In the genomic region with DNA sequence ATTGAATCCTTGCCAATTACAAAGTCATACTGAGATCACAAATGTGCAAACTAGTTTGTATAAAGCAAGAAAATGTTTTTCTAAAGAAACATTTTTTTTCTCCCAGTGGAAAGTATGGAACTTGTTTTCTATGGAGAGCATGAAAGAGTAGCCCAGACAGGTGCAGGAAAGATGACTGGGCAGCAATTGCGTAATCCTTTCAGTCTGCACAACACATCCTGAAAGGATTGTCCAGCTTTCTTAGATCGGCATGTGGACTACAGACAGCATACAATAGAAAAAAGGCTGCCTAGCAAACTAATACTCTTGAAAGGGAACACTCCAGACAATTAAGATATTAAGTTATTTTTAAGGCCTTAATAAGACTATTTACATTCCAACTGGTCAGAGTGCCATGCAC, we compare ENCODE assay signal across 29 mouse cellular contexts.
DNase-seq lines count a peak whose midpoint lies in the region; ATAC-seq and TF ChIP-seq lines count a peak whose summit lies in the region.
"Had no signal": no experiment of that assay in that cellular context is flagged by ENCODE, and none has a peak within 500 bp of the region (broad histone marks: within the 10 kb centered on the region; RNA-seq: fewer than 3 reads in every experiment).

No protein-coding gene starts in this region.

- H3K36me3 ChIP-seq in lung, embryonic 14.5 days (ENCODE audit: insufficient read depth): no peaks in the 10 kb centered on the region
- H3K36me3 ChIP-seq in midbrain, embryonic 11.5 days (ENCODE audit: control insufficient read depth, insufficient read depth, low read length): no peaks in the 10 kb centered on the region
- no peaks in the 10 kb centered on the region for H3K36me3 ChIP-seq in midbrain, embryonic 14.5 days (ENCODE audit: control insufficient read depth, insufficient read depth, low read length)
- H3K36me3 ChIP-seq in C2C12 (ENCODE audit: control insufficient read depth, insufficient read depth): no peaks in the 10 kb centered on the region
- H3K36me3 ChIP-seq in myocyte (ENCODE audit: control insufficient read depth, insufficient read depth): no peaks in the 10 kb centered on the region
- H3K36me3 ChIP-seq: forebrain, embryonic 12.5 days; forebrain, embryonic 15.5 days; heart, embryonic 10.5 days; heart, embryonic 13.5 days had no signal

- no peaks in the 10 kb centered on the region for H3K9me3 ChIP-seq in lung, embryonic 14.5 days (ENCODE audit: low read depth, low read length)
- no peaks in the 10 kb centered on the region for H3K9me3 ChIP-seq in midbrain, embryonic 11.5 days (ENCODE audit: control insufficient read depth, low read length)
- H3K9me3 ChIP-seq in midbrain, embryonic 14.5 days (ENCODE audit: control insufficient read depth, low read length): no peaks in the 10 kb centered on the region
- H3K9me3 ChIP-seq: forebrain, embryonic 12.5 days; forebrain, embryonic 15.5 days; heart, embryonic 10.5 days; heart, embryonic 13.5 days had no signal

- H3K4me1 ChIP-seq in lung, embryonic 14.5 days (ENCODE audit: insufficient read depth): no peaks in the 10 kb centered on the region
- H3K4me1 ChIP-seq in midbrain, embryonic 11.5 days (ENCODE audit: control insufficient read depth, insufficient read depth, low read length): no peaks in the 10 kb centered on the region; the same call in 1 of the 2 replicates
- H3K4me1 ChIP-seq in midbrain, embryonic 14.5 days (ENCODE audit: control insufficient read depth, insufficient read depth, low read length): no peaks in the 10 kb centered on the region
- H3K4me1 ChIP-seq: forebrain, embryonic 15.5 days had no signal

- TF ChIP-seq CTCF in lung, embryonic 14.5 days (IDR thresholded peaks at IDR 0.05; ENCODE audit: low read depth): no peak
- no peak for TF ChIP-seq CTCF in C2C12 (IDR thresholded peaks at IDR 0.05; ENCODE audit: control insufficient read depth, insufficient read depth, insufficient read length)

- H3K4me2 ChIP-seq in lung, embryonic 14.5 days: no peak overlapping the region
- H3K4me2 ChIP-seq in midbrain, embryonic 11.5 days: no peak overlapping the region
- H3K4me2 ChIP-seq in midbrain, embryonic 14.5 days (ENCODE audit: low read length): no peak overlapping the region
- no peak overlapping the region for H3K4me2 ChIP-seq in myocyte (ENCODE audit: low read depth)
- H3K4me2 ChIP-seq: forebrain, embryonic 12.5 days; forebrain, embryonic 15.5 days; heart, embryonic 13.5 days; hindbrain, embryonic 14.5 days had no signal

- no peaks in the 10 kb centered on the region for H3K27me3 ChIP-seq in lung, embryonic 14.5 days (ENCODE audit: insufficient read depth, low read length)
- no peaks in the 10 kb centered on the region for H3K27me3 ChIP-seq in midbrain, embryonic 11.5 days (ENCODE audit: control insufficient read depth, insufficient read depth, low read length)
- no peaks in the 10 kb centered on the region for H3K27me3 ChIP-seq in midbrain, embryonic 14.5 days (ENCODE audit: control insufficient read depth, insufficient read depth, low read length)
- peaks cover 20% of the 10 kb centered on the region for H3K27me3 ChIP-seq in C2C12 (ENCODE audit: control insufficient read depth, insufficient read depth, insufficient read length)
- H3K27me3 ChIP-seq in myocyte (ENCODE audit: control insufficient read depth, insufficient read depth, insufficient read length): peaks cover 19% of the 10 kb centered on the region
- H3K27me3 ChIP-seq: forebrain, embryonic 12.5 days; heart, embryonic 13.5 days; Patski had no signal

- H3K79me3 ChIP-seq in C2C12 (ENCODE audit: low read depth): no peaks in the 10 kb centered on the region

- no peak overlapping the region for H3K9ac ChIP-seq in lung, embryonic 14.5 days
- H3K9ac ChIP-seq in midbrain, embryonic 11.5 days (ENCODE audit: low read length): no peak overlapping the region
- H3K9ac ChIP-seq in midbrain, embryonic 14.5 days (replicated peaks; ENCODE audit: low read length): no peak overlapping the region
- H3K9ac ChIP-seq: forebrain, embryonic 12.5 days; forebrain, embryonic 15.5 days; heart, embryonic 13.5 days; hindbrain, embryonic 14.5 days had no signal

- H3K27ac ChIP-seq in lung, embryonic 14.5 days (ENCODE audit: low read depth): no peak overlapping the region
- no peak overlapping the region for H3K27ac ChIP-seq in midbrain, embryonic 11.5 days (ENCODE audit: low read depth, low read length)
- H3K27ac ChIP-seq in midbrain, embryonic 14.5 days (replicated peaks; ENCODE audit: low read depth, low read length): no peak overlapping the region
- H3K27ac ChIP-seq: forebrain, embryonic 12.5 days; forebrain, embryonic 15.5 days; heart, adult 2 months; heart, embryonic 10.5 days; heart, embryonic 13.5 days; hindbrain, embryonic 14.5 days; hindbrain, postnatal 0 days had no signal

- no peak for TF ChIP-seq POLR2A in myocyte (IDR thresholded peaks at IDR 0.05; ENCODE audit: insufficient read length, low read depth)

- no peak for ATAC-seq in lung, embryonic 14.5 days (ENCODE audit: insufficient read depth)
- no peak for ATAC-seq in midbrain, embryonic 11.5 days (ENCODE audit: low FRiP score)
- no peak for ATAC-seq in midbrain, embryonic 14.5 days (ENCODE audit: low FRiP score, low TSS enrichment)
- ATAC-seq in CD4-positive, CD25-positive, alpha-beta regulatory T cell, adult 4 months: no peak
- ATAC-seq: forebrain, embryonic 15.5 days; hindbrain, postnatal 0 days; inflammation-experienced regulatory T-cells, adult 6 months; Patski had no signal

- H3ac ChIP-seq in C2C12 (ENCODE audit: control insufficient read depth, insufficient read length, low read depth): no peak overlapping the region
- no peak overlapping the region for H3ac ChIP-seq in myocyte (ENCODE audit: control insufficient read depth, insufficient read length)

- 68% methylated on average over 2 of the region's 2 CpGs for WGBS in lung, embryonic 14.5 days
- 68% methylated on average over 2 of the region's 2 CpGs for WGBS in midbrain, embryonic 11.5 days
- 51% methylated on average over 2 of the region's 2 CpGs for WGBS in midbrain, embryonic 14.5 days

- H3K79me2 ChIP-seq in C2C12 (ENCODE audit: control insufficient read depth, insufficient read depth) (no peaks in the 10 kb centered on the region), myocyte (ENCODE audit: control insufficient read depth, insufficient read depth) (no peaks in the 10 kb centered on the region)

- H3K4me3 ChIP-seq in lung, embryonic 14.5 days (ENCODE audit: low read depth, low read length): no peak overlapping the region
- no peak overlapping the region for H3K4me3 ChIP-seq in midbrain, embryonic 11.5 days (ENCODE audit: low read depth, low read length)
- no peak overlapping the region for H3K4me3 ChIP-seq in midbrain, embryonic 14.5 days (replicated peaks; ENCODE audit: low read depth, low read length)
- H3K4me3 ChIP-seq in C2C12 (ENCODE audit: insufficient read depth, poor library complexity, severe bottlenecking): no peak overlapping the region
- H3K4me3 ChIP-seq in myocyte: no peak overlapping the region
- H3K4me3 ChIP-seq: erythroblast, embryonic 14.5 days; forebrain, embryonic 12.5 days; forebrain, embryonic 15.5 days; heart, adult 2 months; heart, embryonic 10.5 days; heart, embryonic 13.5 days had no signal

- peak; percentile 19 for DNase-seq in lung, embryonic 14.5 days
- no peak for DNase-seq in lung, postnatal 36 days
- peak; percentile 59 for DNase-seq in midbrain, embryonic 11.5 days (ENCODE audit: low spot score, missing footprints)
- no peak for DNase-seq in midbrain, embryonic 14.5 days
- no peak for DNase-seq in cerebellum, postnatal 25 days
- DNase-seq: adrenal gland, postnatal 10 days; adrenal gland, postnatal 36 days; B cell, adult 2 months; cerebellum, adult 18-20 months; cerebellum, adult 9-10 months; cerebellum, postnatal 14 days; embryo, embryonic 11 days; gastrocnemius, postnatal 10 days; gastrocnemius, postnatal 36 days; heart, adult 2 months; heart, postnatal 14 days; heart, postnatal 4 days had no signal

TF ChIP-seq in C2C12, 6 proteins besides CTCF, POLR2A, EP300 and RAD21:
- TF ChIP-seq MYOG (IDR thresholded peaks at IDR 0.05; ENCODE audit: control insufficient read depth, extremely low read depth, insufficient read length): no peak
- TF ChIP-seq FOSL1 (IDR thresholded peaks at IDR 0.05; ENCODE audit: insufficient read depth, low read length, poor library complexity, severe bottlenecking): no peak
- no peak for TF ChIP-seq MAX (IDR thresholded peaks at IDR 0.05)
- peak; percentile 88 for TF ChIP-seq CEBPB (IDR thresholded peaks at IDR 0.05; ENCODE audit: low read depth)
- TF ChIP-seq MYOD1 (IDR thresholded peaks at IDR 0.05; ENCODE audit: control insufficient read depth, insufficient read length, low read depth): peak; percentile 45
- TF ChIP-seq USF1 (IDR thresholded peaks at IDR 0.05; ENCODE audit: low read depth): no peak
TF ChIP-seq in C2C12: peak in this region for 2.

TF ChIP-seq in myocyte, 11 proteins besides CTCF, POLR2A, EP300 and RAD21:
- TF ChIP-seq TCF12 (IDR thresholded peaks at IDR 0.05; ENCODE audit: insufficient read depth, poor library complexity, severe bottlenecking) (no peak), TCF3 (IDR thresholded peaks at IDR 0.05; ENCODE audit: insufficient read length, low read depth) (no peak), SRF (IDR thresholded peaks at IDR 0.05; ENCODE audit: control insufficient read depth, insufficient read length, low read depth) (no peak), E2F4 (IDR thresholded peaks at IDR 0.05; ENCODE audit: insufficient read depth) (no peak), USF1 (IDR thresholded peaks at IDR 0.05; ENCODE audit: low read depth) (no peak), MAX (IDR thresholded peaks at IDR 0.05; ENCODE audit: low read depth) (no peak), MYOD1 (IDR thresholded peaks at IDR 0.05; ENCODE audit: control insufficient read depth in 1 of 3, insufficient read length in 2 of 3, low read depth in 2 of 3) (peak in 2 of 3 experiments; percentile 24 to 38), MYOG (IDR thresholded peaks at IDR 0.05; ENCODE audit: control insufficient read depth in 1 of 3, insufficient read depth in 1 of 3, insufficient read length in 2 of 3, low read depth in 2 of 3) (no peak), POLR2AphosphoS2 (IDR thresholded peaks at IDR 0.05; ENCODE audit: insufficient read length, low read depth) (no peak), CEBPB (IDR thresholded peaks at IDR 0.05; ENCODE audit: insufficient read depth, poor library complexity, severe bottlenecking) (peak; percentile 94)

Comparison
In these comparisons a context has a peak if more than half of its experiments do, and no peak if none do; other contexts are left out.
1. DNase-seq: peak in lung, embryonic 14.5 days (single experiment) and midbrain, embryonic 11.5 days (single experiment); none in lung, postnatal 36 days (single experiment), midbrain, embryonic 14.5 days (single experiment) and cerebellum, postnatal 25 days (0 of 2).